Mouse (Mus musculus): Measurements from ENCODE around the gene Hpn. TPM values are rescaled to one million over a fixed set of nuclear protein-coding genes. Genes with fewer than 3 reads are reported as not detected.

Gene Hpn
- total and polyA plus RNA-seq, 2 experiments from 2014 or later, result 0.49 to 0.62 TPM

DNA sequence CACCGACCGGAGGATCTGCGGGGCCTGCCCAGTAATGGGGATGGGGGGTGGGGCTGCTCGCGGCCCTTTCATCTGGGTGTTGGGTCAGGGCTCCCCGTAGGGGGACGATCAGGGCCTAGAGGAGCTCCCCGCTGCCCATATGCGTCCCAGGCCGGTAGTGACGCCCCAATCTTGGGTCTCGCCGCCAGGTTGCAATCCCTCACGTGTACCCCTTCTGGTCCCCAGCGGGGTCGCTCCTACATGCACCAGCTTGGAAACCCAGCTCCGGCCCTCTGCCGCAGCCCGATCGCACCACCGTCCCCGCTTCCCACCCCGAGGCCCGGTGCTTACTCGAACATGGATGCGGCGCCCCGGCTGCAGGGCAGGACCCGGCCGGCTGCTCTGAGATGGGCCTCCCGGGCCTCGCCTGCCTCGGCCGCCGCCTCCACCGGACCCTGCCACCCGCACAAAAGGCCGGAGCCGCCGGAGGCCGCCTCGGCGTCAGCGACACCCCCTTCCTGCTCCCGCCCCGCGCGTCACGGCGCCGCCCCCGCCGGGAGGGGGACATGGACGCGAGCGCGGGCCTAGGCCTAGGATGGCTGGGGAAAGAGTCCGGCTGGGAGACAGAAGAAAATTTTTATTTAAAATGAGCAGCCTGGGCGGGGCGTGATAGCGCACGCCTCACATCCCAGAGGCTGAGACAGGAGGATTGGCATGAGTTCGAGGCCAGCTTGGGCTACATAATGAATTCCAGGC is 35.6 kb upstream of the Hpn start:
- Histone ChIP-seq H3K36me3 (ENCODE audit: insufficient read depth, low read length) (no peaks in the 10 kb centered on the region), H3K4me2 (ENCODE audit: low read depth, low read length, poor library complexity, severe bottlenecking) (peak overlapping the region; percentile 84), H3K4me1 (ENCODE audit: insufficient read depth, low read length) (0 out of 2 replicates have a peak, but pooled peaks cover 15% of the 10 kb centered on the region), H3K4me3 (ENCODE audit: low read depth, low read length) (peak overlapping the region; percentile 91), H3K9ac (replicated peaks; ENCODE audit: low read length, poor library complexity, severe bottlenecking) (peak overlapping the region; percentile 100), H3K27ac (ENCODE audit: low read depth, low read length) (peak overlapping the region; percentile 99), H3K27me3 (ENCODE audit: insufficient read depth, low read length) (no peaks in the 10 kb centered on the region), H3K9me3 (ENCODE audit: low read length) (no peaks in the 10 kb centered on the region)
- ATAC-seq (ENCODE audit: low FRiP score) (peak; percentile 75), DNase-seq (ENCODE audit: low spot score) (peak; percentile 89)
- no peak; the same call in 1 of the 2 replicates for TF ChIP-seq CTCF (IDR thresholded peaks at IDR 0.05)
- under 1% methylated on average over 62 of the region's 63 CpGs for WGBS

- H3K4me3 ChIP-seq (ENCODE audit: low read depth, low read length), result peak overlapping the region; percentile 91
- H3K4me2 ChIP-seq (ENCODE audit: low read depth, low read length, poor library complexity, severe bottlenecking), result peak overlapping the region; percentile 84
- 0 out of 2 replicates have a peak, but pooled peaks have one; percentile 6 for TF ChIP-seq CTCF (IDR thresholded peaks at IDR 0.05)
- no peaks in the 10 kb centered on the region for H3K9me3 ChIP-seq (ENCODE audit: low read length)
- H3K4me1 ChIP-seq (ENCODE audit: insufficient read depth, low read length), result 0 out of 2 replicates have a peak, but pooled peaks cover 15% of the 10 kb centered on the region
- H3K9ac ChIP-seq (replicated peaks; ENCODE audit: low read length, poor library complexity, severe bottlenecking), result peak overlapping the region; percentile 100
- no peaks in the 10 kb centered on the region for H3K36me3 ChIP-seq (ENCODE audit: insufficient read depth, low read length)
- ATAC-seq (ENCODE audit: low FRiP score), result peak; percentile 29
- H3K27me3 ChIP-seq (ENCODE audit: insufficient read depth, low read length), result no peaks in the 10 kb centered on the region
- under 1% methylated on average over 20 of the region's 20 CpGs for WGBS
- peak; percentile 76 for DNase-seq (ENCODE audit: low spot score)
- H3K27ac ChIP-seq (ENCODE audit: low read depth, low read length), result peak overlapping the region; percentile 99
Measured at GRCm38 (mm10) chr7:31149751-31150565, 34.9 kb upstream of the Hpn start.

- Histone ChIP-seq H3K27ac (ENCODE audit: low read depth, low read length) (peak overlapping the region; percentile 99), H3K4me1 (ENCODE audit: insufficient read depth, low read length) (0 out of 2 replicates have a peak, but pooled peaks cover 15% of the 10 kb centered on the region), H3K4me2 (ENCODE audit: low read depth, low read length, poor library complexity, severe bottlenecking) (peak overlapping the region; percentile 84), H3K9me3 (ENCODE audit: low read length) (no peaks in the 10 kb centered on the region), H3K27me3 (ENCODE audit: insufficient read depth, low read length) (no peaks in the 10 kb centered on the region), H3K36me3 (ENCODE audit: insufficient read depth, low read length) (no peaks in the 10 kb centered on the region), H3K4me3 (ENCODE audit: low read depth, low read length) (peak overlapping the region; percentile 91), H3K9ac (replicated peaks; ENCODE audit: low read length, poor library complexity, severe bottlenecking) (peak overlapping the region; percentile 100)
- no peak for DNase-seq (ENCODE audit: low spot score)
- no peak for TF ChIP-seq CTCF (IDR thresholded peaks at IDR 0.05)
- no peak for ATAC-seq (ENCODE audit: low FRiP score)
- WGBS, result 21% methylated on average over 9 of the region's 9 CpGs
Measured at GRCm38 (mm10) chr7:31149271-31149670, 34.2 kb upstream of the Hpn start.

GRCm38 (mm10) chr7:31148756-31149155 is 33.7 kb upstream of the Hpn start:
- peak; percentile 4; the same call in 1 of the 2 replicates for ATAC-seq (ENCODE audit: low FRiP score)
- Histone ChIP-seq H3K4me3 (ENCODE audit: low read depth, low read length) (peak overlapping the region; percentile 91), H3K36me3 (ENCODE audit: insufficient read depth, low read length) (peaks cover under 1% of the 10 kb centered on the region; the same call in 1 of the 2 replicates), H3K27me3 (ENCODE audit: insufficient read depth, low read length) (no peaks in the 10 kb centered on the region), H3K9me3 (ENCODE audit: low read length) (no peaks in the 10 kb centered on the region), H3K9ac (replicated peaks; ENCODE audit: low read length, poor library complexity, severe bottlenecking) (peak overlapping the region; percentile 100), H3K4me1 (ENCODE audit: insufficient read depth, low read length) (0 out of 2 replicates have a peak, but pooled peaks cover 15% of the 10 kb centered on the region), H3K27ac (ENCODE audit: low read depth, low read length) (peak overlapping the region; percentile 99), H3K4me2 (ENCODE audit: low read depth, low read length, poor library complexity, severe bottlenecking) (peak overlapping the region; percentile 84)
- 3% methylated on average over 9 of the region's 9 CpGs for WGBS
- peak; percentile 68 for DNase-seq (ENCODE audit: low spot score)
- TF ChIP-seq CTCF (IDR thresholded peaks at IDR 0.05), result no peak

DNA sequence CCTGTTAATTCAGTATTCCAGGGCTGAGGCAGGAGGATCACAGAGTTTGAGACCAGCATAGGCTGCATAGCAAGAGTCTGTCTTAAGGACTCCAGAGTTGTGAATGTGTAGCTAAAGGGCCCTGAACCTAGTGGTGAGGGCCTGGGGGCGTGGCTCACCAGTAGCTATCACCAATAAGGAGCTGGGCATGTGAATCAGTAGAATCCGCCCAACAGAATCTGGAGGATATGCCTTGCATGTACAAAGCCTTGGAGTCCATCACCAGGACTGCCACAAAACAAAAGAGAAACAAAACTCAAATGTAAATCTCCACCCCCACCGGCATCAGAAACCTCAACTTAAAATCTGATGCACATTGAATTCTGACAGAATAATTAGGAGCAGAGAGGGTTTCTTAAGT is 33.0 kb upstream of the Hpn start:
- no peak for TF ChIP-seq CTCF (IDR thresholded peaks at IDR 0.05)
- DNase-seq (ENCODE audit: low spot score) (peak; percentile 30), ATAC-seq (ENCODE audit: low FRiP score) (no peak)
- Histone ChIP-seq H3K4me3 (ENCODE audit: low read depth, low read length) (peak overlapping the region; percentile 91), H3K36me3 (ENCODE audit: insufficient read depth, low read length) (peaks cover 7% of the 10 kb centered on the region), H3K4me2 (ENCODE audit: low read depth, low read length, poor library complexity, severe bottlenecking) (peak overlapping the region; percentile 84), H3K4me1 (ENCODE audit: insufficient read depth, low read length) (0 out of 2 replicates have a peak, but pooled peaks cover 15% of the 10 kb centered on the region), H3K9me3 (ENCODE audit: low read length) (no peaks in the 10 kb centered on the region), H3K27ac (ENCODE audit: low read depth, low read length) (peak overlapping the region; percentile 99; the same call in 1 of the 2 replicates), H3K9ac (replicated peaks; ENCODE audit: low read length, poor library complexity, severe bottlenecking) (peak overlapping the region; percentile 100), H3K27me3 (ENCODE audit: insufficient read depth, low read length) (no peaks in the 10 kb centered on the region)
- 48% methylated on average over 3 of the region's 3 CpGs for WGBS
